Mouse (Mus musculus): ENCODE data around the gene Msh5.

Msh5 gene

GRCm38 (mm10) chr17:35046681-35047455, at the start of gene Msh5:
TSS of gene Msh5 (minus strand) at chr17:35046745.
- DNase-seq (ENCODE audit: inconsistent ontology term), result peak; percentile 100

- no peak for DNase-seq (ENCODE audit: inconsistent ontology term)
These were observed 48.2 kb upstream of the Msh5 start for GRCm38 (mm10) chr17:35094475-35095365.

GRCm38 (mm10) chr17:35092403-35093198, 46.1 kb upstream of the Msh5 start:
- DNase-seq (ENCODE audit: inconsistent ontology term), result no peak

GRCm38 (mm10) chr17:35090166-35090932, 43.8 kb upstream of the Msh5 start:
- DNase-seq (ENCODE audit: inconsistent ontology term), result peak; percentile 40

GRCm38 (mm10) chr17:35088825-35089644, 42.5 kb upstream of the Msh5 start, which contains the start of gene Abhd16a:
TSS of gene Abhd16a (plus strand) at chr17:35089263.
- peak; percentile 96 for DNase-seq (ENCODE audit: inconsistent ontology term)

- DNase-seq (ENCODE audit: inconsistent ontology term), result no peak
These were observed 41.6 kb upstream of the Msh5 start for GRCm38 (mm10) chr17:35088151-35088550.

- DNase-seq (ENCODE audit: inconsistent ontology term), result no peak
These were observed 38.8 kb upstream of the Msh5 start, which contains the start of gene Ly6g6f for GRCm38 (mm10) chr17:35085208-35085865. TSS of gene Ly6g6f (minus strand) at chr17:35085610.

- DNase-seq (ENCODE audit: inconsistent ontology term), result no peak
These were observed 37.5 kb upstream of the Msh5 start for GRCm38 (mm10) chr17:35083929-35084497.

GRCm38 (mm10) chr17:35082841-35083576, 36.5 kb upstream of the Msh5 start:
- no peak for DNase-seq (ENCODE audit: inconsistent ontology term)

GRCm38 (mm10) chr17:35080710-35081109, 34.2 kb upstream of the Msh5 start:
- DNase-seq (ENCODE audit: inconsistent ontology term), result no peak

- DNase-seq (ENCODE audit: inconsistent ontology term), result no peak
These were observed 33.7 kb upstream of the Msh5 start for GRCm38 (mm10) chr17:35080248-35080647.

- no peak for DNase-seq (ENCODE audit: inconsistent ontology term)
These were observed 33.2 kb upstream of the Msh5 start for GRCm38 (mm10) chr17:35079778-35080177.

- peak; percentile 72 for DNase-seq (ENCODE audit: inconsistent ontology term)
These were observed 31.3 kb upstream of the Msh5 start, which contains the start of gene Ly6g6d for GRCm38 (mm10) chr17:35077786-35078233. TSS of gene Ly6g6d (minus strand) at chr17:35078065.

- no peak for DNase-seq (ENCODE audit: inconsistent ontology term)
These were observed 30.7 kb upstream of the Msh5 start for GRCm38 (mm10) chr17:35077285-35077684.

- DNase-seq (ENCODE audit: inconsistent ontology term), result no peak
These were observed 30.1 kb upstream of the Msh5 start, which contains the start of gene Ly6g6e for GRCm38 (mm10) chr17:35076507-35077176. TSS of gene Ly6g6e (plus strand) at chr17:35076902.

- DNase-seq (ENCODE audit: inconsistent ontology term), result peak; percentile 49
These were observed 27.6 kb upstream of the Msh5 start for GRCm38 (mm10) chr17:35074097-35074496.

GRCm38 (mm10) chr17:35071454-35071853, 24.9 kb upstream of the Msh5 start:
- DNase-seq (ENCODE audit: inconsistent ontology term), result no peak

Measured in Muller cell, postnatal 12 days (primary cell).